Mouse (Mus musculus): ENCODE measurements around the gene Olfr5.
"Not testable (repeated sequence)": the region's sequence is repeated elsewhere in the genome, so short reads cannot be mapped to it uniquely, and the experiment has no call there.

GRCm38 (mm10) chr7:6477633-6478032, 9.1 kb downstream of the Olfr5 start:
- TF ChIP-seq CTCF (conservative IDR thresholded peaks at IDR 0.05; ENCODE audit: low read length); NANOG (IDR thresholded peaks at IDR 0.05; ENCODE audit: borderline replicate concordance, low read length); POU5F1 (IDR thresholded peaks at IDR 0.05; ENCODE audit: borderline replicate concordance, low read length): not testable (repeated sequence)
